Mouse (Mus musculus): ENCODE data around the gene Stap2.

Gene Stap2

DNA sequence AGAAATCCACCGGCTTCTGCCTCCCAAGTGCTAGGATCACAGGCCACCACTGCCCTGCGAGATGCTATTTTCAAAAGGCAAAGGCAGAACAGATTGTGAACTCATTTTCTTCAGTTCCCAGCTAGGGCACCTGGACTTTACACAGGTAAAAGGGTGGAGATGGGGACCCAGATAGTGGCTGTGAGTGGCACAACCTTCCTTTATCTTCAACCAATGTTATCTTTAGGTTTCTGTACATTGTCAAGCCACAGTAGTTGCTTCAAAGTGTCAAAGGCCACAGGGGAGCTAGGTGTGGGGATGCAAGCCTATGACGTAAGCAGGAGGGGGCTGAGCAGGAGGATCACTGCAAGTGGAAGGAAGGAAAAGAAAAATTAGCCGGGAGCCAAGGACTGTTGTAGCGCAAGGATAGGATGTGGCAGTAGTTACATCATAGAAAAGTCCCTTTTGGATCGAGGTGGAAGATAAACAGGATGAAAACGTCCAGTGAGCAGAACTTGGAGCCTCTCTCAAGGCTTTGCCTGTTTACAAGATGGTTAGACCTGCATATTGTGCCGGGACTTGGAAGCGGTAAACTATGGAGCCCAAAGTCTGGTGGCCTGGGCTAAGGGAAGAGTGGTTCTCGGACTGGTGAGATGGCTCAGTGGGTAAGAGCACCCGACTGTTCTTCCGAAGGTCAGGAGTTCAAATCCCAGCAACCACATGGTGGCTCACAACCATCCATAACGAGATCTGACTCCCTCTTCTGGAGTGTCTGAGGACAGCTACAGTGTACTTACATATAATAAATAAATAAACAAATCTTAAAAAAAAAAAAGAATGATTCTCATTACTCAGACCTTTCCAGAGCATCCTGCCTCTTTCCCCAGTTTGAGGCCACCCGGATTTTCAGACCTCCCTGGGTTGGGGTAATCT lies 2.3 kb upstream of the Stap2 start:
- no peak for DNase-seq (ENCODE audit: low spot score in 2 of 2)

DNA sequence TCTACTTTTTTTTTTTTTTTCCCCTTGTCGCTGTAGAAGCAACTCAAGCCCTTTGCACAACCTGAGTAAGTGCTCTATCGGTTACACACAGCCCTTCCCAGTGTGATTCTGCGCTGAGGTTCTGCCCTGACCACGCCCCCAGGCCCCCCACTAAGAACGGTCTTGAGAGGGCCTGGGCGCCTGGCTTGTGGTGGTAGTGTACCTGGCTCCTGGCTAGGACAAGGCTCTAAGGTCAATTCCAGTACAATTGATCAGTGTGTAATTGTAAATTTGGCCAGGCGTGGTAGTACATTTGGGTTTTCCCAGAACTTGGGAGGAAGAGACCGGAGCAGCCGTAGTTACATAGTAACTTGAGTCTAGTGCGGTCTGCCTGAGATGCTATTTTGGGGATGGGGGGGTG lies 1.6 kb upstream of the Stap2 start:
- no peak for DNase-seq (ENCODE audit: low spot score in 2 of 2)

DNA sequence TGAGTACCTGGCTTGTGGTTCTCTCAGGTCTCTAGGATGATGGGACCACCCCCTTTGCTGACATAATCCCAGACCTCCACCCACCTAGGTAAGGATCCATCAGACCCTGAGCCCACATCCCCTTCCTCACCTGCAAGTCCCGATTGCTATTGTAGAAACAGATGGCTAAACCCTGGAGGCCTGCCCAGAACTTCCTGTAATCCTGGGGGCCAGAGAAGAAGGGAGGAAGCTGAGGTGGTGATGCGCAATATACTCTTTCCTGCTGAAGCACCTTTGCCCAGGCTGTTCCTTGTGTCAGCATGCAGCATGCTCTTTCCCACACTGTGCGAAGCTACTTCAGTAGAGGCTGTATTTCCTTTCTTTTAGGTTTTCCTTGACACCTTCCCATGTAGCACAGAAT lies 2.4 kb downstream of the Stap2 start:
- no peak for DNase-seq (ENCODE audit: low spot score in 2 of 2)

DNA sequence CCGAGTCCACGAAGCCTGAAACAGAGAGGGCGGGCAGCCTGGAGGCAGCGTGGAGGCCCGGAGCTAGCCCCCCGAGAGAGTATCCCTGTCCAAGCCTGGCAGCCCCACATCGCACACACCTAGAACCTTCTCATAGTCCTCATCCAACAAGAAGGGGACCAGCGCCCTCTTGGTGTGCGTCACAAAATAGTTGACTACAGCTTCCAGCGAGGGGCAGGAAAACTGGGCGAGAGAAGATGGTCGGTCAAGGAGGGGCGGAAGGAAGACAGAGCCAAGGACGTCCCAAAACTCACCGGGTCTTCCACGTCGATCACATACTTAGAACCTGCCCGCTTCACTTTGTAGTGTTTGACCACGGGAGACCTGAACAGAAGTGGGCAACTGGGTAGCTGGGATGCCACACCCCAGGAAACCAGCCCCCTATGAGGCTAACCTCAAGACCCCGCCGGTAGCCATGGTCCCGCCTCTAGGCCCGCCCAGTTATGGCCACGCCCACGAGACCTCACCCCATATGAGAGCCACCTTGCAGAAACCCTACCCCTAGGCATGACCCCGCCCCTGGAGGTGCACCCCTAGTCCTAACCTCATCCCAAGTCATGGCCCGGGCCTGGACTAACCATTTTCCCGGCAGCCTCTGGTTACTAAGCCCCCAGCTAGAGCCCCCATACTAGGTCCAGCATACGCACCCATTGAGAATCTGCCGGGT lies 5.4 kb downstream of the Stap2 start:
- no peak for DNase-seq (ENCODE audit: low spot score in 2 of 2)

DNA sequence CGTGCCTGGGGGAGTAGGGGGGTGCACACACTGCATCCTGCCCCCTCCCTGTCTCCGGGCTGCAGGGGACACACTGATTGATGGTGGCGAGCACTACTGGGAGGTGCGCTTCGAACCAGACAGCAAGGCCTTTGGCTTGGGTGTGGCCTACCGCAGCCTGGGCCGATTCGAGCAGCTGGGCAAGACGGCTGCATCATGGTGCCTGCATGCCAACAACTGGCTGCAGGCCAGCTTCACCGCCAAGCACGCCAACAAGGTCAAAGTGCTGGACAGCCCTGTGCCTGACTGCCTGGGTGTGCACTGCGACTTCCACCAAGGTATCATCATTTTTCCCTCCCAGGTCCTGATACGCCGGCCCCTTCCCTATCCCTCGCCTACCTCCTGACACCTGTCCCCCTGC lies 9.4 kb downstream of the Stap2 start:
- peak in 1 of 2 experiments; percentile 57 for DNase-seq (ENCODE audit: low spot score in 2 of 2)

DNA sequence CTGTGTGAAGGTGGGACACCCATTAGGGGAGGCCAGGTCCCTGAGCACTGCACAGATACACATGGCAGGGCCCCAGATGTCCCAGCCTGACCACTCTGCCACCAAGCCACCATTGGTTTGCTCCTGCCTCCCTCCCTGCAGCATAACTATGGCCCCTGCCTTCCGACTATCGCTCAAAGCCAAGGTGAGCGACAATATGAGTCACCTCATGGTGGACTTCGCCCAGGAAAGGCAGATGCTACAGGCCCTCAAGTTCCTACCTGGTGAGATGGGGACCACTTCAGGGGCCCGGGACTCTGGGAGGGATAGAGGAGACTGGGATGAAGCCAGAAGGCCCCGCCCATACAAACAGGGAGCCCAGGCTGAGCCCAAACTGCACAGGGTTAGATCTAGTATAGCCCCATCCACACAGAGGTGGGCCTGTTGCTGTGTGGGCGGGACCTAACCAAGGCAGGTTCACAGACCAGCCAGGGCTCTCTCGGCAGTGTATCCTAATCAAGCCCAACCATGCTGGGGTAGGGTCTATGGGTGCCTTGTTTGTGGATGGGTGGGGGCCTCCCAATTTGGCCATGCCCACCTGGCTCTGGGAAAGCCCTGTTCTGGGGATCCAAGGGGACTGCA lies 15.0 kb downstream of the Stap2 start:
- DNase-seq (ENCODE audit: low spot score in 2 of 2) = no peak

DNA sequence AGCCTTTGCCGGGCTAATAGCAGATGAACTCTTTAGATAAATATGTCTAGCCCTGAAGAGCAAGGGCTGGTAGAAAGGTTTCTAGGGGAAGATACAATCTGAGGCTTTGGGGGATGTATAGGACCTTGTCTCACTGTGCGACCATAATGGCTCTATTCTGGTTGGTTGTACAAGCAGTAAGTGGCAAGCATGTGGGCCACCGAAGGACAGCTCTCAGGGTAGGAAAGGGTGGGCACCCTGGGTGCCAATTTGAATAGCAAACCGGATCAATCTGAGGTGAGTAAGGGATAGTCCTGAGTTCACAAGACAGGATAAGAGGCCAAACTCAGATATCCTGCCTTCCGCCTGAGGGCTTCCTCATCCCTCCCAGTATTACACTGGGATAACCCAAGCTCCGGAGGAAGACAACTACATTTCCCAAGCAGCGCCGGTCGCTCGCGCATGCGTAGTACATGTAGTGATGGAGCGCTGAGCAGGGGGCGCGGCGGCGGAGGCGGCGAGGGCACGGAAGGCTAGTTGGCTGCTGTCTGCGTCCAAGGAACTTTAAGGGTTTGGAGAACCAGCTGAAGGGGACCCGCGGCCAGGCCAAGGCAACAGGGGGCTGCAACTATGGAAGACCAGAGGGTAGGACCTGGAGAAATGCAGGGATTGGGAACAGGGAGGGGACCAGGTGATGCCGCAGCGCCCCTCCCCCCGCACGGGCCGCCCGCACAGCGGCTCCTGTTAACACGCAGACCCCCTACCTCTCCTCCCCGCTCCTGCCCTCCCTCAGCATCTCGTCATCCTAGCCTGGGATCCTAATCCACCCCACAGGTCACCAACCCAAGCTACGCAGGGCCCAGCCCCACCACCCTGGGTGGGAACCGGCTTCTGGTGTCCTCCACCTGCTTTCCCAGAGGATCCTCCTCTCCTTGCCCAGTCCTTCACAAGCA lies 19.1 kb downstream of the Stap2 start, which contains the start of gene Fsd1:
TSS of gene Fsd1 (plus strand) at position 480 of the 932 bp plus-strand sequence.
- no peak for DNase-seq (ENCODE audit: low spot score in 2 of 2)

DNA sequence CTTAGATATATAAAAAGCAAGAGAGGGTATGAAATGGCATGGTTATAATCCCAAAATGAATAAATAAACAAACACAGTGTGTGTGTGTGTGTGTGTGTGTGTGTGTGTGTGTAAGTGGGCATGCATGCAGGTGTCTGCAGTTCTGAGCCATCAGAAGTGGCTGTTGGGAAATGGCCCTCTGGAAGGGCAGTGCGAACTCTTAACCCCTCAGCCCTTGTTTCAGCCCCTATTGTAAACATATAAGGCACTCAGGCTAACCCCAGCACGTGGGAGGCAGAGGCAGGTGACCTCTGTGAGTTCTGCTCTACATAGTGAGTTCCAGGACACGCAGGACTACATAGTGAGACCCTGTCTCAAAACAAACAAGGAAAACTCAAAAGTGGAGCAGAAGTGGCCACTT lies 28.1 kb downstream of the Stap2 start:
- no peak for DNase-seq (ENCODE audit: low spot score in 2 of 2)

DNA sequence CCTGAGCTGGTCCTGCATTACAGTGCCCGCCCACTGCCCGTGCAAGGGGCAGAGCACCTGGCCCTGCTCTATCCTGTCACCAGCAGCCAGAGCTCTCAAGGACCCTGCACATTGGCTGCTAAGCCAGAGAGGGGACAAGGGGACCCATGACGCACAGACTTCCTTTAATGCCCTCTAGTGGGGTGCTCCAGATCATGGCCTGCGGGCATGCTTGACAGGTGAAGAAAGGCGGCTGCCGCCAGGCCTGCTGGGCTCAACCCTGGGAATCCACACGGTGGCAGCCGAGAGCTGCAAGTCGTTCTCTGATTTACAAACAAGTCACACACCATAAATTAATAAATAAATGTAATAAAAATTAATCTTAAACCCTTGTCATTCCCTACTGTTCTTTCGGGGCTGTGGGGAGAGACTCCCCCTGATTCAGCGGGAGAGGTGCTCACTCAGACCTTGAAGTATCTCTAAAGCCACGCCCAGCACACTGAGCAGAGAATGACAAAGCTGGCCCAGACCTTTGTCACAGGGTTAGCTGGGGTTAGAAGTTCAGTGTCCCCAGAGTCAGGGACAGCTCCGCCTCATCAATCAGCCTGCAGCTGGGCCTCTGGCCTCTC lies 29.0 kb downstream of the Stap2 start:
- peak; percentile 68 to 81 for DNase-seq (ENCODE audit: low spot score in 2 of 2)

DNA sequence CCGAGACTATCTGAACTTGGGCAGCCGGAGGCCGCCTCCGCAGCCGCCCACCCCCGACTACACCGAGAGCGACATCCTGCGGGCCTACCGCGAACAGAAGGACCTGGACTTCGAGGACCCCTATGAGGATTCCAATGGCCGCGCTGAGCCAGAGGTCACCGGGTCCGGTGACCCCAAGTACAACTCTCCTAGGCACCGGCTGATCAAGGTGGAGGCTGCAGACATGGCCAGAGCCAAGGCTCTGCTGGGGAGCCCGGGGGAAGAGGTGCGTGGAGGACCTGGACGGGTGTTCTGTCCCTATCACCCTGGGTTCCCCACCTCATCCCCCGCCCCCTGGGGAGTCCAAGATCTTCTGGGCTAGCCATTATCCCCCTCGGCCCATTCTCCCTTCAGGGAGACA lies 33.9 kb downstream of the Stap2 start:
- DNase-seq (ENCODE audit: low spot score in 2 of 2) = no peak

DNA sequence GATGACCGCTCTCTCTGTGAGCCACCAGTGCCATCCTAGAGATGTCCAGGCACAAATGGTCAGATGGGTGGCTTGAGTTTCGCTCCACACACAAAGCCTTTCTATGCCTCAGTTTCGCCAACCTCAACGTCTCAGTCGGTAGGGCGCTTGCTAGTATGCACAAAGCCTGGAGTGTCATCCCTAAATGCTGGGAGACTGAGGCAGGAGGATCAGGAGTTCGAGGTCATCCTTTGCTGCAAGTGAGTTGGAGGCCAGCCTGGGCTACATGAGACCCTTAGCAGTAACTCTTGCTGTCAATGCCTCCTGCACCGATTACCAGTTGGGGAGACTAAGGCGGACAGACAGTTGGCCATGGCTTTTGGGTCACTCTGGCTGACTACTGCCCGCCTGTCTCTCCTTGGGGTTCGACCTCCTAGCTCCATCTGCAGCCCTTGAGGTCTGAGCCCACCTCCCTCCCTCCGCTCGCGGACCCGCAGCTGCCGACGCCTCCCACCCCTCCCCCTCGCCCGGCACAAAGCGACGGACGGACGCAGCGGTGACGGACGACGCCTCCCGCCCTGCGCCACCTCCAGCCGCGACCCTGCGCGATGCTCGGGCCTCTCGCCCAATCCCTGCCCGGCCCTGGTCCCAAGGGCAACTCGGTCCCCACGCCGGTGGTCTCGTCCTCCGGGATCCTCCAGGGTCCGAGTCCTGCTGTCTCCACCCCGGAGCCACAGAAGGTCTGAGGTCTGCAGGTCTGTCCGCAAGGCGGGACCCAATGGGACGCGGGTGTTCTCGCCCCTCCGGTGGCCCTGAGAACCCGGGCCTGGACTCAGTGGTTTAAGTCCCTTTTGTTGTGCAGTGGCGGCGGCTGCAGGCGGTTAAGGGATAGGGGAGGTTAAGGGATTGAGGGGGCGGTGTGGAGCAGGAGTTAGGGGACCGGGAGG lies 35.2 kb downstream of the Stap2 start, which contains the start of gene Shd:
TSS of gene Shd (plus strand) at position 502 of the 926 bp plus-strand sequence.
- DNase-seq (ENCODE audit: low spot score in 2 of 2) = no peak

DNA sequence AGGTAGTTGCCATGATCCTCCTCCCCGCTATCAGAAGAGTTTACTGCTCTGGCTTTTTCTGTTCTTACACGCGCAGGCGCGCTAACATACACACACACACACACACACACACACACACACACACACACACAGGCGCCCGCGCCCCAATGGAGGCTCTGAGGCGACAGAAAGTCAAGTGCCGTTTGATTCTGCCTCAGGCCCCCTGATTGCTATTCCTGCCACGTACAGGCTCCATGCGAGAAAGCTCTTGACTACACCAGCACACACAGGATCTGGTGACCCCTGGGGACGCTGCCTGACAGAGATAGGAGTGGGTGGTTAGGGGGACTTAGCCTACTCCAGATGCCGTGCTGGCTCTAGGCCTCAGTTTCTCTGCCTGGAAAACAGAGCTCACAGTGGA lies 35.8 kb downstream of the Stap2 start:
- no peak for DNase-seq (ENCODE audit: low spot score in 2 of 2)

DNA sequence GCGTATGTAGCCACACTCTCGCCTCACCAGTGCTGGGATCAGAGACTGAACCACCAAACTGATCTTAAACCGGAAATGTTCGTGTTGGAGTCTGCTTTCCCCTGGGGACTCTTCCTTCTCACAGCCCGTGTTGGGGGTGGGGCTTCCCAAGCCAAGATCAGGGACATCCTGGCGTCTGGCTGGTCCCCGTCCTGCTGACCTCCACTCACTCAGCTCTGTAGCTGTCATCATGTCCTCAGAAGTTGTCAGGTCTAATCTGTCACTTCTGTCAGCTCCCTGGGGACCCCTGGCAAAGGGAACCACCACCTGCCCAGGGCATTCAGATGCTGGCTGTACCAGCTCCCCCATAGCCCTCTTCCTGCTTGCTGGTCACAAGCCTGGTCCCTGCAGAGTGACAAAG lies 37.2 kb downstream of the Stap2 start:
- DNase-seq (ENCODE audit: low spot score in 2 of 2) = no peak

DNA sequence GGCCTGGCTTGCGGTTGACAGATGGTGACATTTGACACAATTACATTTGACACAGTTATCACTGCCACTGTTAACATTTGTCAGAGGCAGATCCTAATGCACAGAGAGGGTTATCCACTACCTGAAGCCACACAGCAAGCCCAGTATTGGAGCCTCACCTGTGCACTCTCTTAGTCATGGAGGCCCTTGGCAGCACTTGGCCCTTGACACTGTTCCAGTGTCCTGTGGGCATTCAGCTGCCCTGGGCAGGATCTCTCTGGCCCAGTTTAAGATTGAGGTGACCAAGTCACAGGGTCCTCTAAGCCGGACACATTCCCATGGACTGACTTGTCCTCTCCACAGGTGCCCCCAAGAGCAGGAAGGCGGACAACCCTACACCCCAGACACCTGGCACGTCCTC lies 38.2 kb downstream of the Stap2 start:
- no peak for DNase-seq (ENCODE audit: low spot score in 2 of 2)

DNA sequence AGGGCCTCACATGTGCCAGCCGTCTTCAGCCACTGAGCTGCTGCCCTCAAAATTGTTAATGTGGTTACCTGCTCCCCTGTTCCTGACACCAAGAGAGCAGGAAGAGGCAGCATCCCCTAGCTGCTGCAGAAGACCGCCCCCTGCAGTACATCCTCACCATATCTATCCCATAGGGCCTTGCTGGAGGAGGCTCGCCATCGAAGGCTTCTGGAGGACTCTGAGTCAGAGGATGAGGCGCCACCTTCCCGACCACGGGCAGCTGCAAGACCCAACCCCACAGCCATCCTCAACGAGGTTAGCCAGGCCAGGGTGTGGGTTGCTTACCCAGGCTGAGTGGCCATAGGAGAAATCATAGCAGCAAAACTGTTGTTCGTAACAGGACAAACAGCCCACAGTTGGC lies 40.4 kb downstream of the Stap2 start:
- no peak for DNase-seq (ENCODE audit: low spot score in 2 of 2)

DNA sequence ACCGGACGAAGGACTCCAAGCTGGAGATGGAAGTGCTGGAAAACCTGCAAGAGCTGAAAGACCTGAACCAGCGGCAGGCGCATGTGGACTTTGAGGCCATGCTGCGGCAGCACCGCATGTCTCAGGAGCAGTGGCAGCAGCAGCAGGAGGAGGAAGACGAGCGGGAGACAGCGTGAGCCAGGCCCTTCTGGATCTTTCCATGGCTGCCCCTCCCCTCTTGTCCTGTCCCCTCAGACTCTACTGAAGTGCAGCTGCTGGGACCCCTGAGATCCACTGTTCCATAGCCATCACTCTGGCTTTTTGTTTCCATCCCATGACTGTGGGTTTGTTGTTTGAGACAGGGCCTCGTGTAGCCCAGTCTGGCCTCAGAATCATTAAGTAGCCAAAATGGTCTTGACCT lies 40.9 kb downstream of the Stap2 start:
- DNase-seq (ENCODE audit: low spot score in 2 of 2) = no peak

DNA sequence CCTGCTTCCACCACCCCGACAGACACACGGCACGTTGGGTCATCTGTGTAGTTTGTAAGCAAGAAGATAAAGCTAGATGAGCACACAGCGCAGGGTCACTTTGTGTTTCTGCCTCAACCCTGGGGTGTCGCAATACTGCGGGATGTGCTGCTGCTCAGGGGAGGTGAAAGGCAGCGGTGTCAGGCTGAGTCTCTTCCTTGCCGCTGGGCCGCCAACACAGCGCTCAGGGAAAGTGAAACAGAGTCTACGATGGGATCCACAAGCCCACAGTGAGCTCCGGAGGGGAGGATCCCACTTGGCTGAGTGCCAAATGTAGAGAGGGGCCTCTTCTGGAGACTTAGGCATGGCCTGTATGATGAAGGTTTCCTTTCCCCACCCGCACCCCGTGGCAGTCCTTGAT lies 42.2 kb downstream of the Stap2 start:
- DNase-seq (ENCODE audit: low spot score in 2 of 2) = no peak

DNA sequence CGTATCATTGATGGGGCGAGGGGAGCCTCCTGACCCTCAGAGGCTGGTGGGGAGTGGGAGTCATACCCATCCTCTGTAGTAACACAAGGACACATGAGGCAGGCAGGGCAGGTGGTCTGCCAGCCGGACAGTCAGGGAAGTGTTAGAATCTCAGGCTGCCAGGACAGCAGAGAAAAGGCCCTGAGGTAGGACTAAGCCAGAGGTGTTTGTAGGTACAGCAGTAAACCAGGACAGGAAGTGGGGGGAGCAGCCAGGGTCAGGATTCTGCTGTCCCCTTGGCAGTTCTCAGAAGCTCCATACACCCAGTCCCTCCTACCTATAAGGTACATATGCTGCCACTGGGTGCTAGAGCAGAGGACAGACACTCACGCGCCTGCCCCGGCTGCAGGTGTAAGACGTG lies 43.8 kb downstream of the Stap2 start:
- DNase-seq (ENCODE audit: low spot score in 2 of 2) = no peak

DNA sequence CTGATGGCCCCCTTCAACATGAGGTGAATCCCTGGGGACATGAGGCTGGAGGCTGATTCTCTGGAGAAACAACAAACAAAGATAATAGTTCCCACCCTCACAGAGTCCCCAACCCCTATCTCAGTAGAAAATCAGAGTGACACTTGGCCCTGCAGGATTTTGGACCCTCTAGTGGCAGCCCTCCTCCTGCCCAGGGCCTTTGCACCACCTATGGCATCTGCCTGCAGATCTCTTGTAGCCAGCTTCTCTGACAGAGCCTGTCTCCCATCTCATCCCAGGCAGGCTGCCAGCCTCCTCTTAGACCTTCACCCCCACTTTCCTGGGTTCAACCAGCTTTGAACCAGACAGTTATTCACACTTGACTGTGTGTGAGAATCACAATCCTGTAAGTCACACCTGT lies 44.6 kb downstream of the Stap2 start:
- no peak for DNase-seq (ENCODE audit: low spot score in 2 of 2)

Measured in urinary bladder, postnatal 36 days (tissue).